Mouse (Mus musculus) kidney, postnatal 0 days (tissue): ENCODE data around the gene Arhgap25. TPM values are rescaled to one million over a fixed set of nuclear protein-coding genes. Genes with fewer than 3 reads are reported as not detected.

Source experiments
- ATAC-seq: fragments of 200-750 bp; cut with Nextera tagmentation; replicated peaks from 2 replicates; pipeline ENCODE4 v1.8.0; 2017; ENCODE audit warnings: low read depth, moderate number of reproducible peaks, moderate TSS enrichment, moderate library complexity; ENCODE audit not compliant: low FRiP score
- DNase-seq: peaks from one replicate; pipeline ENCODE4 v3.0.0-alpha.2; 2016; ENCODE audit warnings: low spot score
- H3K27ac ChIP-seq: fragments of 300-500 bp; sonication (generic); 2 replicates; pipeline ENCODE4 v1.5.1; 2014; ENCODE audit warnings: mild to moderate bottlenecking
- H3K27me3 ChIP-seq: fragments of 300-500 bp; sonication (generic); 2 replicates; pipeline ENCODE4 v1.6.1; 2014; ENCODE audit warnings: low read length, mixed read lengths; ENCODE audit not compliant: insufficient read depth
- H3K36me3 ChIP-seq: fragments of 300-500 bp; sonication (generic); 2 replicates; pipeline ENCODE4 v1.6.1; 2014; ENCODE audit warnings: low read length, mixed read lengths; ENCODE audit not compliant: insufficient read depth
- H3K4me1 ChIP-seq: fragments of 300-500 bp; sonication (generic); replicated peaks from 2 replicates; pipeline ENCODE4 v1.6.1; 2014; ENCODE audit warnings: antibody characterized with exemption, low read length, mixed read lengths; ENCODE audit not compliant: insufficient read depth
- H3K4me2 ChIP-seq: fragments of 300-500 bp; sonication (generic); 2 replicates; pipeline ENCODE4 v1.6.1; 2014; ENCODE audit warnings: mild to moderate bottlenecking, low read length, moderate library complexity, mixed read lengths
- H3K4me3 ChIP-seq: fragments of 300-500 bp; sonication (generic); replicated peaks from 2 replicates; pipeline ENCODE4 v1.5.1; 2014; ENCODE audit warnings: low read depth, low read length
- H3K9ac ChIP-seq: fragments of 300-500 bp; sonication (generic); 2 replicates; pipeline ENCODE4 v1.6.1; 2014; ENCODE audit warnings: low read depth, low read length
- H3K9me3 ChIP-seq: fragments of 300-500 bp; sonication (generic); replicated peaks from 2 replicates; pipeline ENCODE4 v1.6.1; 2016; ENCODE audit warnings: low read length, inconsistent platforms, mixed read lengths
- CTCF ChIP-seq: IDR thresholded peaks from 2 replicates; pipeline ENCODE4 v1.5.1; 2016; ENCODE audit warnings: antibody characterized with exemption, low read depth, mild to moderate bottlenecking, moderate library complexity
- WGBS: fragments of 180-500 bp; shearing (Covaris S2); extraction: QIAGEN DNeasy Blood & Tissue Kit; methylation state at CpG from one replicate; pipeline ENCODE4 v1.1.7; 2014; 5-methylcytosine and 5-hydroxymethylcytosine counted together
- polyA plus RNA-seq: library from polyadenylated mRNA; unstranded; fragments of >200 nt; fragmentation: Nextera tagmentation; extraction: Ambion mirVana; gene quantifications from 2 replicates; pipeline ENCODE4 v1.2.1, GENCODE M21; 2015

Arhgap25 gene
- polyA plus RNA-seq, 1 experiment from 2014 or later = 4.1 TPM

DNA sequence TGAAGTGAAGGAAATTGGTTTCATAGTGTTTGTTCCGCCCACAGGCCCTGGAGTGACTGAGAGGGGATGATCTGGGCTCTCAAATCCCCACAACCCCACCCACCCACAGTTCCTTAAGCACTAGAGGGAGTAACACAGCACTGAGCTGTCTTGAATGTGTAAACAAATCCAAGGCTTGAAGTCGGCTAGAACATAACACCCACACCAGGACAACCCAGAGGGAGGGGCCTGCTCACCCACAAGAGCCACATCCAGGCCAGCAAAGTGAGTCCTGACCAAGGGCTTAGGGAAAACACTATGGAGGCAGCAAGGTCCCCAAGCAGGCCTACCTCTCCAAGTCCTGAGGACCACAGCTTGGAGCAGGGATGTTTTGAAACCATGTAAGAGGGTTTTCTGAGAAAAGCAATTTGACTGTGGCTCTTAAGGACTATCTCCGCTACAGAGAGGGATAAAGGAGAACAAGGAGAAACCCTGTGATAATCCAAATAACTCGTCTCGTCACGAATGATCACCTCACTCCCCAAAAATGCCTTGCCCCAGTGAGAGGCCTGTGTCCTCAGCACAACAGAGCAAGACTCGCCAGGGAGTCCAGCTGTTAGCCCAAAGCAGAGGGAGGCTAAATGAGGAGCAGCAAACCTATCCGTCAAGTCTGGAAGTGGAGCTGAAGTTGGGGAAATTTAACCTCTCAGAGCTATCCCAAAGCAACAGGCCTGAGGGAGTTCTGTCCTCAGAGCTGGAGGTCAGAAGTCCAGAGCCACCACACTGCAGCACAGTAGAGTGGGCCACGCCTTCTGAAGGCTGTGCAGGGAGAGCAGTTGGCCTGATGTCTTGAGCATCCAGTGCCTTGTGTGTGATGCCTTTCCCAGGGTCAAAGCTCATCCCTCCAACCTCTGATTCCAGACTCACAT is 34.9 kb upstream of the Arhgap25 start:
- H3K27ac ChIP-seq = no peak overlapping the region
- WGBS = 56% methylated on average over 9 of the region's 9 CpGs
- no peaks in the 10 kb centered on the region for H3K27me3 ChIP-seq
- peak; percentile 81 for DNase-seq
- TF ChIP-seq CTCF = peak; percentile 36; the same call in 1 of the 2 replicates
- no peak overlapping the region for H3K9ac ChIP-seq
- H3K4me3 ChIP-seq = no peak overlapping the region
- no peaks in the 10 kb centered on the region for H3K9me3 ChIP-seq
- H3K4me1 ChIP-seq = no peaks in the 10 kb centered on the region
- ATAC-seq = no peak; the same call in none of the 2 replicates
- no peak overlapping the region for H3K4me2 ChIP-seq
- no peaks in the 10 kb centered on the region for H3K36me3 ChIP-seq

DNA sequence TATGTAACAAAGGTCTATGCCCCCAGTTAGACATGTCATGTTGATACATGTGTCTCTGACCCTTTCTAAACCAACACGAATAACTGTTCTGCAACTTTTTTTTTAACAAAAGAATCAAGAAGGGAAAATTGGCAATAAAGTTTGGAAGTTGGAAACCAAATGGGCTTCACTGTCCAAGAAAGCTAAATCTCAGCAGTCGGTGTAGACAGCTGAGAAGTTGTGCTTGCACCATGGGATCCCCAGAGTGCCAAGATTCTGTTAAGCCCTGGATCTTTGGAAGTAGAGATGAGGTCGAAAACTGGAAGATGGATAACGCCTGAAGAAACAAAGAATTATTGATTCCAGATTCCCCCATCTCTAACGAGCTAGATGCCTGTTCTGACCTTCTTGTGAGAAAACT is 32.1 kb upstream of the Arhgap25 start:
- H3K4me1 ChIP-seq = no peaks in the 10 kb centered on the region
- ATAC-seq (no peak), DNase-seq (peak; percentile 24)
- no peaks in the 10 kb centered on the region for H3K9me3 ChIP-seq
- no peak overlapping the region for H3K4me3 ChIP-seq
- no peaks in the 10 kb centered on the region for H3K27me3 ChIP-seq
- H3K36me3 ChIP-seq = no peaks in the 10 kb centered on the region
- H3K27ac ChIP-seq = no peak overlapping the region
- no peak for TF ChIP-seq CTCF
- 57% methylated on average over 5 of the region's 5 CpGs for WGBS
- H3K4me2 ChIP-seq = no peak overlapping the region
- no peak overlapping the region for H3K9ac ChIP-seq

DNA sequence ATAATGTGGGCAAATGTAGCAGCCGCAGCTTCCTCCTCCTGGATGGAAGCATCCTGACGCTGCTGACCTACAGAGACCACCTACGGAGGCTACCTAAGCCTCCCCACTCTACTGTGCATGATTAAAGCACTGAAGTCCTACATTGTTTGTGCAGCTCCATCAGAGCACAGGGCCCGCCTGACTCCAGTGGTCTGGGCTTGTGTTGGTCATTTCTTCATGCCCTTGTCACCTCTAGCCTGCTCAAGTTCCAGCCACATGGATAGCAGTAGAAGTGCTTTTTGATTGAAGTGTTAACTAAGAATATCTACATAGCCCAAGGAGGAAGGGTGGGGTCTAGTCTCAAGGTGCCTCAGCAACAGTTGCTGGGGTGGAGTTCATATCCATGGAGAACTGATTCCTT is 31.3 kb upstream of the Arhgap25 start:
- Histone ChIP-seq H3K9me3 (no peaks in the 10 kb centered on the region), H3K9ac (no peak overlapping the region), H3K4me1 (no peaks in the 10 kb centered on the region), H3K36me3 (no peaks in the 10 kb centered on the region), H3K4me2 (no peak overlapping the region), H3K4me3 (no peak overlapping the region), H3K27me3 (no peaks in the 10 kb centered on the region), H3K27ac (no peak overlapping the region)
- no peak for ATAC-seq
- WGBS = 91% methylated on average over 4 of the region's 4 CpGs
- TF ChIP-seq CTCF = no peak
- DNase-seq = no peak

DNA sequence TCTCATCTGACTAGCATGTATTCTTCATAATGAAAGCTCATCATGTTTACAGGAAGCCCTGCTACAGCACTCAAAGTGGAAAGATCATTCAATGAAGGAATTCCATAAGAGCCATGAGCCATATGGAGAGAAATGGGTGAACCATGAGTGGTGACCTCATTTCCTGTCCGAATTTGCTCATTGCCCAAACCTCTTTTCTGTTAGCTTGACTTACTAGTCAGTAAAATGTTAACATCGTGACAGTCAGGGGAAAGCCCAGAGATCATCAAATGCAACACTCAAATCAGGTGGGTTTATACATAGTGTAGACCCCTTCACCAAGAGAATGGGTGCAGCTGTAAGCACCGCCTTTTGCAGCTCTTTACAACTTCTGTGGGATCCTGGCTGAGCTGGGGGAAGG is 20.7 kb upstream of the Arhgap25 start:
- Histone ChIP-seq H3K4me1 (no peaks in the 10 kb centered on the region), H3K27ac (no peak overlapping the region), H3K9ac (no peak overlapping the region), H3K36me3 (no peaks in the 10 kb centered on the region), H3K27me3 (no peaks in the 10 kb centered on the region), H3K9me3 (no peaks in the 10 kb centered on the region), H3K4me2 (no peak overlapping the region), H3K4me3 (no peak overlapping the region)
- no peak for TF ChIP-seq CTCF
- no peak for DNase-seq
- WGBS = 82% methylated on average over 3 of the region's 3 CpGs
- no peak for ATAC-seq

DNA sequence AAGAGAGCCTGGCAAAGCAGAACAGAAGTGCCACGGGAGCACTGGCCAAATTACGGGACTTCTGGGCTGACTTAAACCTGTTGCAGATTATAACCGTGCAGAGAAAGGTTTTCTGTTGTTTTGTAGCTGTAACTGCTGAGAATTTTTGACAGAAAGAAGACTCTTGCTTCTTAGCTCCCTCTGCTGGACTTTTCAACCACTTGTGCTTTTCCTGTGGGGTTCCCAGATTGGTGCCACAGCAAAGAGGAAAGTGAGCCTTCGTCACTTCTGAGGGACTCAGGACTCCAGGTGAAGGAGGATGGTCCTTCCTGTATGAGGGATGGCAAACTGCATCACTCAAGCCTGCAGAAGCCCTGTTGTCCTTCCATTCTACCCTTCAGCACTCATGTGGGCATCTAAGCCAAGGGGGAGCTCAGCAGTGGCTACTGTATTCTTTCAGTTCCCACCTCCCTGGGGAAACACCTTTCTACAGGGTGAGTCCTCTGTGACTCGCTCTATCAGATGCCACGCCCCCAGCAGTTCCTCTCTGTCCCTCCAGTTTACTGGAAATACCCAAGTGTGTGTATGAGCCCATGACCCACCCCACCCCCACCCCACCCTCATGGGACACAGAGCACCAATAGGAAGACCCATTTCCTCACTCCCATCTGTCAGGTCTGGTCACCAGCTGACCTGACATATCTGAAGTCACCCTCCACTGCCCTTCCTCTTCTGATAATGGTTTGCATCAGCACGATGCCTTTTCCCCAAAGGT is 19.2 kb upstream of the Arhgap25 start:
- Histone ChIP-seq H3K36me3 (no peaks in the 10 kb centered on the region), H3K9ac (no peak overlapping the region), H3K27ac (no peak overlapping the region), H3K9me3 (no peaks in the 10 kb centered on the region), H3K27me3 (no peaks in the 10 kb centered on the region), H3K4me2 (no peak overlapping the region), H3K4me3 (no peak overlapping the region), H3K4me1 (no peaks in the 10 kb centered on the region)
- WGBS = 54% methylated on average over 7 of the region's 7 CpGs
- ATAC-seq (no peak), DNase-seq (peak; percentile 49)
- TF ChIP-seq CTCF = peak; percentile 69

DNA sequence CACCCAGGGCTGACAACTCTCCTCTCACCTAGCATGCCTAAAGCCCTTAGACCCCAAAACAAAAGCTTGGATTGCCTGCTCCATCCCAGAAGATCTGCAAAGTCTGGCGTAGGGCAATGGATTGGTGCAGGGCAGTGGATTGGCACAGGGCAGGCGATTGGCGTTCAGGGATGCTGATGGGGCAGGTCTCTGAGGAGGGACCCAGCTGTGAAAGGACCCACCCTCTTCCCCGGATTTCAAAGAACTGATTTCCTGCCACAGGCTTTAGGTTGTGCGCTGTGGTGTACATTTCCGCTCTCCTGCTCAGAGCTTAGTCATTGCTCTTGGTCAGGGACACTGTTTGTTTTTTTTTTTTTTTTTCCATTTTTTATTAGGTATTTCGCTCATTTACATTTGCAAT is 14.8 kb upstream of the Arhgap25 start:
- H3K27me3 ChIP-seq = no peaks in the 10 kb centered on the region
- H3K4me3 ChIP-seq = no peak overlapping the region
- H3K27ac ChIP-seq = no peak overlapping the region
- H3K9ac ChIP-seq = no peak overlapping the region
- 88% methylated on average over 7 of the region's 7 CpGs for WGBS
- no peak for TF ChIP-seq CTCF
- H3K4me2 ChIP-seq = no peak overlapping the region
- ATAC-seq = no peak
- no peaks in the 10 kb centered on the region for H3K9me3 ChIP-seq
- no peaks in the 10 kb centered on the region for H3K36me3 ChIP-seq
- no peaks in the 10 kb centered on the region for H3K4me1 ChIP-seq
- DNase-seq = no peak
